Mouse (Mus musculus) stomach, embryonic 16.5 days (tissue): ENCODE results near the gene P2ry13. TPM values are rescaled to one million over a fixed set of nuclear protein-coding genes. Genes with fewer than 3 reads are reported as not detected.

Source experiments
- polyA plus RNA-seq: library from polyadenylated mRNA; unstranded; fragments of >200 nt; fragmentation: Nextera tagmentation; extraction: Ambion mirVana; gene quantifications from 2 replicates; pipeline ENCODE4 v1.2.1, GENCODE M21; 2015

P2ry13 gene
- polyA plus RNA-seq, 1 experiment from 2014 or later, result 1.9 TPM

Other genes starting within 250 kb of the P2ry13 start
- 1.2 and 1.4 TPM in 2 replicates for gene Med12l, start 205.1 kb downstream of the P2ry13 start, polyA plus RNA-seq
- 0.81 and 1.0 TPM in 2 replicates for gene Gpr171, start 109.1 kb downstream of the P2ry13 start, polyA plus RNA-seq
- 6.3 and 6.8 TPM in 2 replicates for gene P2ry14, start 57.3 kb downstream of the P2ry13 start, polyA plus RNA-seq
- gene Gpr87, start 15.8 kb downstream of the P2ry13 start, polyA plus RNA-seq, result 18.6 and 33.6 TPM in 2 replicates
- 2.6 and 3.1 TPM in 2 replicates for gene P2ry12, start 52.0 kb upstream of the P2ry13 start, polyA plus RNA-seq
- 10.3 and 10.8 TPM in 2 replicates for gene Igsf10, start 133.5 kb upstream of the P2ry13 start, polyA plus RNA-seq